Mouse (Mus musculus): ENCODE results near the gene Dop1b. TPM values are rescaled to one million over a fixed set of nuclear protein-coding genes. Genes with fewer than 3 reads are reported as not detected.
A peak's percentile ranks its signal among the peaks of the same experiment; 100 is the strongest.
"Not testable (repeated sequence)": the region's sequence is repeated elsewhere in the genome, so short reads cannot be mapped to it uniquely, and the experiment has no call there.

Dop1b gene
- total RNA-seq, 2 experiments from 2014 or later, result 25.7 to 28.5 TPM

DNA sequence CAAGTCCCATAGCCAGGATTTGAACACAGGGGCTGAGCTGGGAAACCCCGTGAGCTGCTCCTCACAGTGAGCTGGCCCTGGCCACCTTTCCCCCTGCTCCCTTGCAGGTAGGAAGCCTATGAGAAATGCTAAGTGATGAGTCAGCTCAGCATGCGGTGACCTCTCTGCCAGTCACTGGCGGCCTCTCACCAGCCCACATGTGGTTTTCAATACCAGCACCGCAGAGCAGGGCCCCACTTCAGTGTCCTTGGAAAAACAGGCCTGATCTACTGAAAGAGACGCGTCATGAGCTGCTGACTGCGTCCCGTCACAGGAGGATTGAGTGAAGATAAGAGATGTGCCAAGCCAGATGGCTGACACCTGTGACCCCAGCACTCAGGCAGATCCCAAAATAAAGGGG is 34.7 kb downstream of the Dop1b start:
- no peak for DNase-seq

DNA sequence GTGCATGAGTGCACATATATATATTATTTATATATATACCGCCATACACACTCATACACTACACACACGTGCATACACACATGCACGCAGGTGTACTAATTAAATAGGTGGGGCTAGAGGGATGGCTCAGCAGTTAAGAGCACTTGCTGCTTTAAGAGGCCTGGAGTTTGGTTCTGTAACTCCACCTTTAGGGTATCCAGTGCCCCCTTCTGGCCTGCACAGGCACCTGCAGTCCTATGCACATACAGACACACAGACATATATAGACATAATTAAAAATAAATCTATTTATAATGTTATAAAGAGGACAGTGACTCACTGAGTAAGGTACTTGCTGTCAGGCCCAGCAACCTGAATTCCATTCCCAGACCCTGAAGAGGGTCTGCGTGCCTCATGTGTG is 35.3 kb downstream of the Dop1b start:
- intact Hi-C loops (cut with DNase I; ENCODE audit: low total_unique reads), result no loop called here
- DNase-seq, result no peak

More for the DNA sequence above, 34.7 kb downstream of the Dop1b start:
- intact Hi-C loops (cut with DNase I; ENCODE audit: low total_unique reads), result no loop called here

DNA sequence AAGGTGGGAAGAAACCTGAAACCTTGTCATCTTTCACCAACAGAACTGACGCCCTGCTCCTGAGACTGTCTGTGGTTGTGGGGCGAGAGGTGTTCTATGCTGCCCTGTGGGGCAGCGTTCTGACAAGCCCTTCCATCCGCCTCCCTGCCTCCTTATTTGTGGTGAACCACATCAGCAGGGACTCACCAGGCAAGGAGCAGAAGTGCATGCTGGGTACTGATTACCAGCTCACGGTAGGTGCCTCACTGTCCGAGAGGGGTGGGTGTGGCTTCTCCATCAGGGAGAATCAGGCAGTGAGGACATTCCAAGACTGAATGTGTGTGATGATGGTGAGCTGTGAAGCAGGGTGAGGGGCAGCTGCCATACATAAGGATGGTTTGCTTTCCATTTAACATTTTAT is 35.7 kb downstream of the Dop1b start:
- intact Hi-C loops (cut with DNase I; ENCODE audit: low total_unique reads), result no loop called here
- DNase-seq, result no peak

DNA sequence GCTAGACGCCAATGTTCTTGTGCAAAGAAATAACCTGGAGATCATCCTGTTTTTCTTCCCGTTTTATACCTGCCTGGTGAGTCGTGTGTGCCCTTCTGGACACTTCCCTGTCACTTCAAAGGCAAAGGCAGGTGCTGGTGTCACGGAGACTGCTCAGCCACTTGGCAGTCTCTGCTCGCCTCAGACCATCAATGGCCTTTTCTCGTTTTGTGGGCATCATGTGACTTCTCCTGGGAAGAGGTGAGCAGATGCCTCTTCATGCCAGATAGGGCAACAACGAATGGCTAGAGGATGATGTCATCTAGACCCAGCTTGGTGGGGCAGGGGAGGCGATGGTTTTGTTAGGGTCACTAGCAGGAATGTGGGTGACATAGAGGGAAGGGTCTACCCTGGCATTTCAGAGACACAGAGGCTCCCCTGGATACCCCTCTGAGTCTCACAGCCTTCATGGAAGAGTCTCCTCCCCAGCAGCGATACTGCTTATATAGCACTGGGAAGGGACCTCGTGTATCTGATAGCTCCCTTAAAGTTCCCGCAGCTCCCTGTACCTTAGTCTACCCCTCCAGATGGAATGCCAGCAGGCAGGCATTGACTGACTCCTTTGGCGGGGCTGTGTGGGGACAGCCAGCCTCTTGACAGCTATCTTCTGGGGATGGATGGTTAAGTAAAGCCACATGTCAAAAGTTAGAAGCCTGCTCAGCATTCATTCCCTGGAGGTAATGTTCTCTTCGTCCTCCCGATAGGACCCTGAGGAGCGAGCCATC is 37.6 kb downstream of the Dop1b start:
- intact Hi-C loops (cut with DNase I; ENCODE audit: low total_unique reads), result no loop called here
- DNase-seq, result no peak

DNA sequence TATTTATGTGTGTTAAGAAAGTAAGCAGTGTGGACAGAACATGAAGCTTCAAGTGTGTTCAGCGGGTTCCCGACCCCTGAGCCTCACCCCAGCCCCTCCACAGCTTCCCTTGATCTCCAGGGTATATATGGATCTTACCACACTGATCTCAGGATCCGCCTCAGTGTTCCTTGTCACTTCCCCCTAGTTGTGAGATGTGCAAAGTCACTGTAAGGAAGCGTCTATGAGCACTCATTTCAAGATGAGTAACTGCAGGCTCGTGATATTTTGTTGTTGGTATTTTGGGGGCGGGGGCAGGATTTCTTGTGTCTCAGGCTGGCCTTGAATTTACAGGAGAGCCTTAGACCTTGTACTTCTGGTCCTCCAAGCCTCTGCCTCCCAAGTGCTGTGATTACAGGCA is 38.8 kb downstream of the Dop1b start:
- no peak for DNase-seq
- intact Hi-C loops (cut with DNase I; ENCODE audit: low total_unique reads), result no loop called here

DNA sequence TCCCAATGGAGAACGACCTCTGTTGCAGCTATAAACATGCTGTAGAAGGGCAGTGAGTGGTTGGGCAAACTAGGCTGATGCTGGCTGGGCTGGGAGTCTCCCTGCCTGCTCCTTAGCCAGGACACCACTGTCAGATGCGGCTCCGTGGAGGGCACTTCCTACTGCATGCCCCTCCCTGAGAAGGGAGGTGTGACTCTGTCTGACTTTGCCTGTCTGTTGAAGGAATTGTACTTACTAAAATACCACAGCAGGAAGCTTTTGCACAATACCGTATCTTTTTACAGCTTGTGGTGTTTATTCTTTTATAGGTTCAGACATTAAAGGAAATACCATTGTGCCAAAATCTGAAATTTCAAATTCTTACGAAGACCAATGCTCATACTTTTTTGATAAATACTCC is 40.1 kb downstream of the Dop1b start:
- intact Hi-C loops (cut with DNase I; ENCODE audit: low total_unique reads), result no loop called here
- DNase-seq, result no peak

DNA sequence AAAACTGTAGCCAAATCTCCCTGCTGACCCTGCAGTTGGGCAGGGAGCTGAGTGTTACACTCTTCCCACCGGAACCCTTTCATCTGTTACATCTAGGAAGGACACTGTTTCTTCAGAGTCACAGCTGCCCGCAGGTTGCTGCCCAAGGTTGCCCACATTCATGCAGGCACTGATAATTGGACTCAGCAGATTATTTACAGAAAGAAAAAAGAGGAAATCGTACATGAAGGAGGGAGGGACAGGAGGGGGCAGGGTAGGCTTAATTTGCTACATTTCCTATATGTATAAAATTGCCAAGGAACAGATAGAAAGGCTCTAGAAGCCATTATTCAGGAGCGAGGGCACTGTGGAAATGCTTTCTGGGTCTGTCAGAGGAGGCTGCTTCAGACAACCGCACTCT is 44.9 kb downstream of the Dop1b start:
- no peak for DNase-seq

DNA sequence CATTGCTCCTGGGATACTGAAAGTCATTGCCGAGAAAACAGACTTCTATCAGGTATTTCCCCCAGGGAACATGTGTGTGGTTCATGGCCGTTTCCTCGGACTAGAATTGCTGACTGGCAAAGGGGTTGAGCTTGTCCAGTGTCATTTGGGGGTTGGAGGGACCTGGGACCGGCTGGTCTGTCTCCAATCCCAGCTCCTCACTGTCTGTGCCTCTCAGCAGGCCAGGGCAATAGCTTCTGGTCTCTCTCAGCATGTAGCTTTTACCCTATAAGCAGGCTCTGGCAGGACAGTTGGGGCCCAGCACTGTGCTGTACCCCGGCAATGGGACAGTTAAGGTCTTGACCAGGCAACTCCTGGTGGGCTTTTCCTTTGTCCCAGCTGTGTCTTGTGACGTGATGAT is 51.7 kb downstream of the Dop1b start:
- no peak for DNase-seq

More for the DNA sequence above, 44.9 kb downstream of the Dop1b start:
- intact Hi-C loops (cut with DNase I; ENCODE audit: low total_unique reads), result no loop called here

DNA sequence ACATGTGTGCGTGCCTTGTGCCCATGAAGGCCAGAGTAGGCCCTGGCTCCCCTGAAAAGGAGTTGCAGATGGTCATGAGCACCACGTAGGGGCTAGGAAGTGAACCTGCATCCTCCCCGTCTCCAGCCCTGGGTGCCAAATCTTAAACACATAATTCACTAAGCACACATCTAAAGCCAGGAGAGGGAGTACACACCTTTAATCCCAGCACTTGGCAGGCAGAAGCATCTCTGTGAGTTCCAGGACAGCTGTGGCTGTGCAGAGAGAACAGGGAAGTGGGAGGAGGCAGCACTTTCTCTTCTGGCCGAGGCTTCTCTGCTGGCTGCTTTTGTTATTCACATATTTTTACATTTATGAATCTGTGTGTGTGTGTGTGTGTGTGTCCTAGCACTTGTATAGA is 52.9 kb downstream of the Dop1b start:
- no peak for DNase-seq
- intact Hi-C loops (cut with DNase I; ENCODE audit: low total_unique reads), result loop anchor here (10.0 kb wide), 1 partner anchor 80 kb away; the partner anchor contains the start of gene Cbr3

More for the DNA sequence above, 51.7 kb downstream of the Dop1b start:
- intact Hi-C loops (cut with DNase I; ENCODE audit: low total_unique reads), result loop anchor here (10.0 kb wide), 1 partner anchor 79 kb away; the partner anchor contains the start of gene Cbr3

DNA sequence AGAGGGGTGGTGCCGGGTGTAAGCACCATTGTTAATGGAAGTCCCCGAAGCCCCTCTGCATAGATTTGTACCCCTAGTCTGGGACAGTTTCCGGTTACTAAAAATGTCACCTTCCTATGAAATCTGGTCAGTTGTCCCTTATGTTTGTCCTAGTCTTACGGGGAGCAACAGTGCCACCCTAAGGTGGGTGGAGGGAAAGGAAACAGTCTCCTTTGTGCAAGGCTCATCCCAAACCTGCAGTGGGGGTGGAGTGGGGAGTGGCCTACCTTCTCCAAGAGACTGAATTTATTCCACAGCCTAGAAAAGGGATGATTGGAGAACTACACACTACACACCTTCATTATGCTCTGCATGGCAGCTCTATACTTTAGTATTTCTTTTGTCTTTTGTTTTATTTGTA is 55.3 kb downstream of the Dop1b start:
- peak; percentile 33 for DNase-seq
- intact Hi-C loops (cut with DNase I; ENCODE audit: low total_unique reads), result loop anchor here (10.0 kb wide), 1 partner anchor 82 kb away; the partner anchor contains the start of gene Cbr3

DNA sequence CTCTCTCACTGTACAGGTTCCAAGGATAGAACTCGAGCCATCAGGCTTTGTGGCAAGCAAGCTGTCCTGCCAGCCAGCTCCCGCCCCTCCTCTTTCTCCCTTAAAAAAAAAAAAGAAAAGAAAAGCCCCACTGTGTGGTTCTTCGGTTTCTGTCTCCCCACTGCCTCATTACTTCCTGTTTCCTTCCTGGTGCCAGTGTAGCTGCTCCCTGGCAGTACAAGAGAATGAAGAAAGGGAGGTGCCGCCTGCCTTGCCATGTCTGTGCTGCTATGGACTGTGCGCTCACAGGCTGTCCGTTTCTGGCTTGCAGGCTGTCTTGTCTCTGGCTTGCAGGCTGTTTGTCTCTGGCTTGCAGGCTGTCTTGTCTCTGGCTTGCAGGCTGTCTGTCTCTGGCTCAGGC is 55.8 kb downstream of the Dop1b start:
- DNase-seq, result no peak
- intact Hi-C loops (cut with DNase I; ENCODE audit: low total_unique reads), result loop anchor here (10.0 kb wide), 1 partner anchor 83 kb away; the partner anchor contains the start of gene Cbr3

DNA sequence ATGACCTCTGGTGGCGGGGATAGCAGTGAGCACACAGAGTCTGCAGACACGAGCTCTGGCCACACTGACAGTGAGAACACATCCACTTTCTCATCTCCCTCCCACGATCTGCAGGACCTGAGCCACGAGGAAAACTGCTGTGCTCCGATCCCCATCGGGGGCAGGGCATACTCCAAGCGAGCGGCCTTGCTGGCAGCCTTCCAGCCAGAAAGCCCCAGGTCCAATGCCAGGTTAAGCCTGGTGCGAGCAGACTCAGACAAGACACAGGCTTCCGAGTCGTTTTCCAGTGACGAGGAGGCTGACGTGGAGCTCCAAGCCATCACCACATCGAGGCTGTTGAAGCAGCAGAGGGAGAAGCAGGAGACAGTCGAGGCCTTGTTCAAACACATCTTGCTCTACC is 57.9 kb downstream of the Dop1b start:
- intact Hi-C loops (cut with DNase I; ENCODE audit: low total_unique reads), result loop anchor here (10.0 kb wide), 1 partner anchor 85 kb away; the partner anchor contains the start of gene Cbr3
- no peak for DNase-seq

DNA sequence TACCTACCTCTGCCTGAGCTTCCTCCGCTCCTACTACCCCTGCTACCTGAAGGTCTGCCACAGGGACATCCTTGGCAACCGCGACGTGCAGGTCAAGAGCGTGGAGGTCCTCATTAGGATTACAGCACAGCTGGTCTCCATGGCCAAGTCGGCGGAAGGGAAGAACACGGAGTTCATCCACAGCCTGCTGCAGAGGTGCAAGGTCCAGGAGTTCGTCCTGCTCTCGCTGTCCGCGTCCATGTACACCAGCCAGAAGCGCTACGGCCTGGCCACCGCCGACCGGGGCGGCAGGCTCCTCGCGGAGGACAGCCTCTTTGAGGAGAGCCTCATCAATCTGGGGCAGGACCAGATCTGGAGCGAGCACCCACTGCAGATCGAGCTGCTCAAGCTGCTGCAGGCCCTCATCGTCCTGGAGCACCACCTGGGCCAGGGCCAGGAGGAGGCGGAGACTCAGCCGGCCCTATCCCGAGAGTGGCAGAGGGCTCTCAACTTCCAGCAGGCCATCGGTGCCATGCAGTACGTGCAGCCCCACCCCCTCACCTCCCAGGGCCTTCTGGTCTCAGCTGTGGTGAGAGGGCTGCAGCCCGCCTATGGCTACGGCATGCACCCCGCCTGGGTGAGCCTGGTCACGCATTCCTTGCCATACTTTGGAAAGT is 58.7 kb downstream of the Dop1b start:
- DNase-seq, result peak; percentile 20

DNA sequence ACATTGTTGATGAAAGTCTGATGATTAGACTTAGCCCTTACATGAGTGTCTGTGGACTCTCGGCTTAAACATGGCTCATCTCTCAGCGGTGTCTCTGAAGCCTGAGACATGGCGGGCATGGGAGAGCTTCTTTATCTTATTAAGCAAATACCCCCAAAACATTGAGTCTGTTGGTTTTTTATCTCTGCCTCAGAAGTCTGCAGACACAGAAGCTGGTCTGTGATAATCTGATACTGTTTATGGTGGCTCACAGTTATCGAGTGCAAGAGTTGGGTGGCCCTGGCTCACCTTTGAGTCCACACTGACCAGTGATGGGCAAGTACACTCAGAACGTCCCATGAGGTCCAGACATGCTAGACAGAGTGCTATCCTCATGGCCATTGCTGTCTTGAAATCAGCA is 63.0 kb downstream of the Dop1b start:
- no peak for DNase-seq
- intact Hi-C loops (cut with DNase I; ENCODE audit: low total_unique reads), result no loop called here

More for the DNA sequence above, 58.7 kb downstream of the Dop1b start:
- intact Hi-C loops (cut with DNase I; ENCODE audit: low total_unique reads), result no loop called here

DNA sequence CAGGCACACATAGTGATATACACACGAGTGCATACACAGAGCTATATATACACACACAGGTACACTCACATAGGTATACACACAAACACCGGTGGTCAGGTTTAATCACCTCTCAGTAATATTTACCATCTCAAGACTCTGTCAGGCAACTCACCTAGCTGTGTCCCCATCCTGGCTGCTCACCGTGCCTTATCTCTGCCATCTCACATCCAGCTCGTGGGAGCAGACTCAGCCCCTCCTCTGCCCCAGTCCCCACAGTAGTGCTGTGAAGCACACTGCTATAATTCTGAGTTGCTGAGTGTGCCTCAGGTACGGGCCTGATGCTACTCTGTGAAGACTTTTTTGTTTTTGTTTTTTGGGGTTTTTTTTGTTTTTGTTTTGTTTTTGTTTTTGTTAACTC is 64.8 kb downstream of the Dop1b start:
- intact Hi-C loops (cut with DNase I; ENCODE audit: low total_unique reads), result no loop called here
- no peak for DNase-seq

DNA sequence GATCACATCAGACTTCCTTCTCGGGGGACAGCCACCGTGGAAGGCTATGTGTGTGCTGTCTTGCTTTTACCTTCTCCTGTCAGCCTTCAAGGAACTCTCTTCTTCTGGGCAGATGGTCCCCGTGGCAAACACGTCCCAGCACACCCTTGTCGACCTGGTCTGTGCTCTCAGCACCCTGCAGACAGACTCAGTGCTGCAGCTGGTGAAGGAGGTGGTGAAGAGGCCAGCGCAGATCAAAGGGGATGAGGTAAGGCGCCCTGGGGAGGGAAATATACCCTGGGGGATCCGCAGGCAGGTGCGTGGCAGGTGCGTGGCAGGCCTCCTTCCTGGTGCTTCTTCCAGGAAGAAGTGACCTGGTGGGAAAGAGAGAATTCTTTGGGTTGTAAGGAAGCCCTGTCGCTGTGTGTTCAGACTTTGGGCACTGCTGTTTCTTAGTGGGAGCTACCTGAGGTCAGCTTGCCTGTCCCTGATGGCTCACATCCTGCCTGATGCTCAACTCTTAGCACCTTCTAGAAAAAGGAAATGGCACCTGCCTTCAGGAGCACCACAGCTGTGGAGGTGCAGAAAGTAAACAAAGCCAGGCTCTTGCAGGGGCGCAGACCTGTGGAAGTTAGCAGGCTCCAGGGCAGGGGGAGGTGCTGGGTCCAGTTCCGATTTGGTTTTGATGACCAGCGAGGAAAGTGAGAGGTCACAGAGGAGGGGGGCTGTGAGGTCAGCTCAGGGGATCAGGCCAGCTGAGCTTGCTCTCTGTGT is 65.7 kb downstream of the Dop1b start:
- intact Hi-C loops (cut with DNase I; ENCODE audit: low total_unique reads), result no loop called here
- DNase-seq, result no peak

DNA sequence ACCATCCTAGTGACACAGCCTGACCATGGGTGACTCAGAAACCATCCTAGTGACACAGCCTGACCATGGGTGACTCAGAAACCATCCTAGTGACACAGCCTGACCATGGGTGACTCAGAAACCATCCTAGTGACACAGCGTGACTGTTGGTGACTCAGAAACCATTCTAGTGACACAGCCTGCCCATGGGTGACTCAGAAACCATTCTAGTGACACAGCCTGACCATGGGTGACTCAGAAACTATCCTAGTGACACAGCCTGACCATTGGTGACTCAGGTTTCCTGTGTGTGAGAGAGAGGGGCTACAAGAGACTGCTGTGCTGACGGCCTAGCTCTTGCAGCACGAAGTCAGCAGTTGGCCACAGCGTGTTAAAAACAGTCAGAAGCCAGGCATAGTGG is 66.7 kb downstream of the Dop1b start:
- DNase-seq; intact Hi-C loops (cut with DNase I; ENCODE audit: low total_unique reads): not testable (repeated sequence)

DNA sequence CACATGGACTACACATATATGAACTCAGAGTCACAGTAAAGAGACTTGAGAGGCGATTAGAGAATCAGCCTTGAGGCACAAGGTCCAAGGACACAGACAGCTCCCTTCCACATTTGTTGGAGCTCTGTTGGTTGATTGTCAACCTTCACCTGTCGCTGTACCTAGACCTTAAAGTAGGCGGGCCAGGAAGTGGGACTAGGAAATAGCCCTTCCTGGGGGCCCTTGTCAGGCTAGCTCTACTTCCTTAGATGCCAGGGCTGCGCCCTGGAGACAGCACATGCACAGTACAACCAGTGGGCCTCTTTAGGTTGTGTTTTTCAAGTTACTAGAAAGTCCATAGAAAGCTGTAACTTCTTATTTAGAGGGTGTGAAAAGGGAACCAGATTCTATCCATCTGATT is 67.8 kb downstream of the Dop1b start:
- intact Hi-C loops (cut with DNase I; ENCODE audit: low total_unique reads), result no loop called here
- DNase-seq, result no peak

DNA sequence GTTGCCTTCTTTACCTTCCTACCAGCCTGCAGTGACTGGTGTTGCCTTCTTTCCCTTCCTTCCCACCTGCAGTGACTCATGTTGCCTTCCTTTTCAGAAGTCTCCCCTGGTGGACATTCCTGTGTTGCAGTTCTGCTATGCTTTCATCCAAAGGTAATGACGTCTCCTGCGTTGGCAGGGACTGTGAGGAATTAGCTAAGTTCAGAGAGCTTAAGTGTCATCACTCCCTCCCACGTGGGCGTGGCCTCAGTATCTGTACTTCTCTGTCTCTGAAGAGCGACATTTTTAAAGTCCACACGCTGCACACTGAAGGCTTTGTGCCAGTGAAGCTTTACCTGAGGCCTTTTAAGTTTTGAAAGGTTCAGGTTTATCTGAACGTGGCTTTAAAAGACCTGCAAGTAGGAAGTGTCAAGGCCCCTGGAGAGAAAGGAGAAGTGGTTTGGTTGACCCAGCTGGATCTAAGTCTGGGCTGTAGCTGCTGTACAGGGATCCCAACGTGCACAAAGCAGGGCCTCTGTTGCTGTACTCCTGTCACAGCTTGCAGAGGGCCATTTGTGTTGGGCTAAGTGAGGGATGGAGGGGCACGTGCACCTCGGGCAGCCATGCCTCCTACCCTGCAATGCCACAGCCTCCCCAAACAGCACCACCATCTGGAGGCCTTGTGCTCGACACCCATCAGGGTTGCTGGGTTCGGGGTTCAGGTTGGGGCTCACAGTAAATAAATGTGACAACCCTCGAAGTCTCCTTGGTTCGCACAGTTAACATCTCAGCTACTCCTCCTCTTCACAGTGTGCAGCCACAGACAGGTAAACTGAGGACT is 69.2 kb downstream of the Dop1b start:
- intact Hi-C loops (cut with DNase I; ENCODE audit: low total_unique reads), result no loop called here
- DNase-seq, result no peak

Measured in gastrocnemius, postnatal 14 days (tissue).